Mouse (Mus musculus) intestine, postnatal 0 days (tissue): ENCODE measurements around the gene Cyp21a1. TPM values are rescaled to one million over a fixed set of nuclear protein-coding genes. Genes with fewer than 3 reads are reported as not detected.
"Not testable (repeated sequence)": the region's sequence is repeated elsewhere in the genome, so short reads cannot be mapped to it uniquely, and the experiment has no call there.

ENCODE experiments used
- ATAC-seq: fragments of 200-750 bp; cut with Nextera tagmentation; 2 replicates; pipeline ENCODE4 v1.8.0; 2017; ENCODE audit warnings: mild to moderate bottlenecking, moderate TSS enrichment, moderate library complexity
- H3K27ac ChIP-seq: fragments of 300-500 bp; sonication (generic); 2 replicates; pipeline ENCODE4 v1.5.1; 2014; ENCODE audit warnings: mild to moderate bottlenecking, low read depth, low read length, moderate library complexity
- H3K27me3 ChIP-seq: fragments of 300-500 bp; sonication (generic); replicated peaks from 2 replicates; pipeline ENCODE4 v1.6.1; 2014; ENCODE audit warnings: low read length, mixed read lengths; ENCODE audit not compliant: control insufficient read depth, insufficient read depth
- H3K36me3 ChIP-seq: fragments of 300-500 bp; sonication (generic); 2 replicates; pipeline ENCODE4 v1.6.1; 2014; ENCODE audit warnings: mild to moderate bottlenecking, moderate library complexity; ENCODE audit not compliant: control insufficient read depth, insufficient read depth
- H3K4me1 ChIP-seq: fragments of 300-500 bp; sonication (generic); replicated peaks from 2 replicates; pipeline ENCODE4 v1.6.1; 2014; ENCODE audit warnings: antibody characterized with exemption, low read length, mixed read lengths; ENCODE audit not compliant: control insufficient read depth, insufficient read depth
- H3K4me2 ChIP-seq: fragments of 300-500 bp; sonication (generic); replicated peaks from 2 replicates; pipeline ENCODE4 v1.6.1; 2014; ENCODE audit warnings: low read depth, mild to moderate bottlenecking, moderate library complexity
- H3K4me3 ChIP-seq: fragments of 300-500 bp; sonication (generic); 2 replicates; pipeline ENCODE4 v1.5.1; 2014; ENCODE audit warnings: low read depth, low read length
- H3K9ac ChIP-seq: fragments of 300-500 bp; sonication (generic); 2 replicates; pipeline ENCODE4 v1.6.1; 2014; ENCODE audit warnings: mild to moderate bottlenecking, low read depth, low read length
- H3K9me3 ChIP-seq: fragments of 300-500 bp; sonication (generic); 2 replicates; pipeline ENCODE4 v1.6.1; 2016; ENCODE audit warnings: mixed run types; ENCODE audit not compliant: control insufficient read depth
- CTCF ChIP-seq: sonication (generic); IDR thresholded peaks from 2 replicates; pipeline ENCODE4 v1.5.1; 2016; ENCODE audit warnings: low read depth, mild to moderate bottlenecking, control low read depth, antibody characterized with exemption, moderate library complexity
- WGBS: fragments of 180-500 bp; shearing (Covaris S2); extraction: QIAGEN DNeasy Blood & Tissue Kit; methylation state at CpG from one replicate; pipeline ENCODE4 v1.1.7; 2014; 5-methylcytosine and 5-hydroxymethylcytosine counted together
- polyA plus RNA-seq: library from polyadenylated mRNA; unstranded; fragments of >200 nt; fragmentation: Nextera tagmentation; extraction: Ambion mirVana; gene quantifications from 2 replicates; pipeline ENCODE4 v1.2.1, GENCODE M21; 2015

Cyp21a1 gene
- 0.18 and 0.25 TPM in 2 replicates for polyA plus RNA-seq

- not testable (repeated sequence) for H3K27ac ChIP-seq, H3K4me1 ChIP-seq, H3K9ac ChIP-seq, H3K4me2 ChIP-seq, ATAC-seq, H3K4me3 ChIP-seq, H3K9me3 ChIP-seq, H3K36me3 ChIP-seq, H3K27me3 ChIP-seq
- WGBS: 89% methylated on average over 4 of the region's 6 CpGs
Measured at GRCm38 (mm10) chr17:34804301-34804700, at the start of gene Cyp21a1. TSS of gene Cyp21a1 (minus strand) at chr17:34804561.

- H3K36me3 ChIP-seq: peaks cover 56% of the 10 kb centered on the region
- 66% methylated on average over 8 of the region's 8 CpGs for WGBS
- no peak for TF ChIP-seq CTCF
Measured at GRCm38 (mm10) chr17:34853511-34853910, 49.1 kb upstream of the Cyp21a1 start.

GRCm38 (mm10) chr17:34850517-34851125, 46.3 kb upstream of the Cyp21a1 start:
- 0 out of 2 replicates have a peak, but pooled peaks have one; percentile 7 for TF ChIP-seq CTCF
- peak overlapping the region; percentile 70 for H3K4me3 ChIP-seq
- H3K4me2 ChIP-seq: peak overlapping the region; percentile 87
- peak overlapping the region; percentile 69 for H3K9ac ChIP-seq
- no peaks in the 10 kb centered on the region for H3K9me3 ChIP-seq
- no peaks in the 10 kb centered on the region for H3K27me3 ChIP-seq
- peaks cover 8% of the 10 kb centered on the region; the same call in 1 of the 2 replicates for H3K4me1 ChIP-seq
- H3K27ac ChIP-seq: peak overlapping the region; percentile 24
- peak; percentile 62 for ATAC-seq
- peaks cover 54% of the 10 kb centered on the region for H3K36me3 ChIP-seq
- WGBS: under 1% methylated on average over 25 of the region's 25 CpGs

More at GRCm38 (mm10) chr17:34853511-34853910, 49.1 kb upstream of the Cyp21a1 start:
- Histone ChIP-seq H3K4me3 (no peak overlapping the region), H3K27me3 (no peaks in the 10 kb centered on the region), H3K4me2 (no peak overlapping the region), H3K9me3 (no peaks in the 10 kb centered on the region), H3K4me1 (peaks cover 8% of the 10 kb centered on the region; the same call in 1 of the 2 replicates), H3K27ac (no peak overlapping the region), H3K9ac (no peak overlapping the region)
- no peak for ATAC-seq

- H3K27me3 ChIP-seq: no peaks in the 10 kb centered on the region
- peaks cover 55% of the 10 kb centered on the region for H3K36me3 ChIP-seq
- under 1% methylated on average over 62 of the region's 65 CpGs for WGBS
- H3K27ac ChIP-seq: peak within 1 kb of the TSS; percentile 24
- no peaks in the 10 kb centered on the region for H3K9me3 ChIP-seq
- peaks cover 8% of the 10 kb centered on the region; the same call in 1 of the 2 replicates for H3K4me1 ChIP-seq
- ATAC-seq: peak; percentile 97
- TF ChIP-seq CTCF: peak; percentile 45
- H3K9ac ChIP-seq: peak within 1 kb of the TSS; percentile 69
- peak within 1 kb of the TSS; percentile 70 for H3K4me3 ChIP-seq
- H3K4me2 ChIP-seq: peak within 1 kb of the TSS; percentile 87
Measured at GRCm38 (mm10) chr17:34849722-34850516, 45.6 kb upstream of the Cyp21a1 start, which contains the start of the genes Skiv2l and Nelfe. TSS of gene Skiv2l (minus strand) at chr17:34850210. TSS of gene Nelfe (plus strand) at chr17:34850391.

- H3K4me3 ChIP-seq: no peak overlapping the region
- TF ChIP-seq CTCF: no peak
- no peak for ATAC-seq
- H3K36me3 ChIP-seq: peaks cover 57% of the 10 kb centered on the region
- H3K9ac ChIP-seq: no peak overlapping the region
- no peaks in the 10 kb centered on the region for H3K9me3 ChIP-seq
- peaks cover 8% of the 10 kb centered on the region; the same call in 1 of the 2 replicates for H3K4me1 ChIP-seq
- no peaks in the 10 kb centered on the region for H3K27me3 ChIP-seq
- no peak overlapping the region for H3K4me2 ChIP-seq
- H3K27ac ChIP-seq: no peak overlapping the region
- 93% methylated on average over 7 of the region's 7 CpGs for WGBS
Measured at GRCm38 (mm10) chr17:34847615-34848014, 43.3 kb upstream of the Cyp21a1 start.

- Histone ChIP-seq H3K9me3 (no peaks in the 10 kb centered on the region), H3K4me1 (peaks cover 8% of the 10 kb centered on the region; the same call in 1 of the 2 replicates), H3K27me3 (no peaks in the 10 kb centered on the region), H3K4me3 (no peak overlapping the region), H3K9ac (no peak overlapping the region), H3K36me3 (peaks cover 61% of the 10 kb centered on the region), H3K27ac (no peak overlapping the region), H3K4me2 (no peak overlapping the region)
- TF ChIP-seq CTCF: no peak
- 90% methylated on average over 6 of the region's 6 CpGs for WGBS
- no peak for ATAC-seq
Measured at GRCm38 (mm10) chr17:34847192-34847591, 42.8 kb upstream of the Cyp21a1 start.
